Mouse (Mus musculus) cerebral cortex, adult 2 months (tissue): ENCODE data around the gene Tmcc1.

ENCODE experiments used
- WGBS: fragments of 180-500 bp; shearing (Covaris S2); methylation state at CpG from one replicate; pipeline ENCODE4 v1.1.7; 2018; 5-methylcytosine and 5-hydroxymethylcytosine counted together

Tmcc1 gene

GRCm38 (mm10) chr6:116071781-116072180, 121.5 kb downstream of the Tmcc1 start:
- WGBS = 68% methylated on average over 2 of the region's 2 CpGs

DNA sequence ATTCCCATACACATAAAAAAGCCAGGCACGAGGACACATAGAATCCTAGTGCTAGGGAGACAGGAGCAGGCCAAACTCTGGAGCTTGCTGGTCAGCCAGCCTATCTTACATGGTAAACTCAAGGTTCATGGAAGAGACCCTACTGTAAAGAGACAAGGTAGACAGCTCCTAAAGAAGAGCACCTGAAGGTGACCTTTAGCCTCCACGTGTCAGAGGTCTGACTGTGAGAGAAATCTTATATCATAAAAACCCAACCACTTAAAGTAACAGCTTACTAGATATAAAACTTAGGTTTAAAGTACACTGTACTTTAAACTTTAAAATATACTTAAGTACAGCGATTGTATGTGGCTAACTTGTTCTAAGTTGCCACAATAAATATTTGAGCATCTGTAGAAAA, 122.7 kb downstream of the Tmcc1 start:
- 91% methylated on average over 3 of the region's 3 CpGs for WGBS

GRCm38 (mm10) chr6:116063516-116063915, 129.8 kb downstream of the Tmcc1 start:
- 55% methylated on average over 1 of the region's 1 CpGs for WGBS

DNA sequence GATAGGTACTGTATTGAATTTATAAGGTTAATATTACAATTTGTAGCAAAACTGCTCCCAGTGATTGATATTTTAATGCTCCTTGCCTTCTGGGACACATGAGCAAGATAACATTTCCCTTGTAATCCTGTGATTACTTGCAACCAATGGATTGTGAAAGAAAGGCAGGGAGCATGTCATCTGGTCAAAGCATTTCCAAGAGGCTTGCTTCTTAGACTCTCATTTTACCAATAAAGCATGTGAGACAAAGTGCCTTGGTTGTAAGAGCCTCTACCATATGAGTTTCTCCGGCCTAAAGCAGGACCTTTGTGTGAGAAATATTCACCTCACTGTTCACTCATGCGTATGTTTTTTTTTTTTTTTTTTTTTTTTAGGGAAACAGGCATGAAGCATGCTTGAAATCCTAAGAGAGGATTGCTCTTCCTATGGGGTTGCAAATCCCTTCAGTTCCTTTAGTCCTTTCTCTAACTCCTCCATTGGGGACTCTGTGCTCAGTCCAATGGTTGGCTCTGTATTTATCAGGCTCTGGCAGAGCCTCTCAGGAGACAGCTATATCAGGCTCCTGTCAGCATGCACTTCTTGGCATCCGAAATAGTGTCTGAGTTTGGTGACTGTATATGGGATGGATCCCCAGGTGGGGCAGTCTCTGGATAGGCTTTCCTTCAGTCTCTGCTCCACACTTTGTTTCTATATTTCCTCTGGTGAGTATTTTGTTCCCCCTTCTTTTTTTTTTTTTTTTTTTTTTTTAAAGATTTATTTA, 134.6 kb downstream of the Tmcc1 start:
- WGBS = 86% methylated on average over 3 of the region's 3 CpGs

DNA sequence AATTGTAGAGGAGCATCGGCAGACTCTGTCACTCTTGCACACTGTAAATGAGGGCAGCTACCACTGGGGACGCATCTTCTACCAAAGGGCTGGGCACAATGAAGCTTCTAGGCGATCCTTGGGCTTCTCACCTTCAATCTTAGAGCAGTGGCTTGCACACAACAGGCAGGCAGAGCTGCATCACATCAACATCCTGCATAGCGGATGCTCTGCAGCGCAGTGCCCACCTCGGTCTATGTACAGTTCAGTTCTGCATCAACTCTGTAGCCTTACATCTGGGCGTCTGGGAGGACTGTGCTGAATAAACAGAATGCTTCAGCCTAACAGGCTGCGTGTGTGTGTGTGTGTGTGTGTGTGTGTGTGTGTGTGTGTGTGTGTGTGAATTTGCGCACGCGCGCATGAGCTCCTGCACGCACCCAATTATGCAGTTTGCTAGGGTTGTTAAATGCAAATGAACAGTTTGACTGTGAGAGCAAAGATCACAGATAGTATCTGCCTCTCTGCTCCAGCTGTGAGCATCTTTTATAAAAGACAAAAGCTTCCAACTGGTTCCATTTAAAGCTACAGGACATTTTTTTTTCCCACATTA, 136.5 kb downstream of the Tmcc1 start:
- 13% methylated on average over 13 of the region's 13 CpGs for WGBS

GRCm38 (mm10) chr6:116055766-116056165, 137.5 kb downstream of the Tmcc1 start:
- 35% methylated on average over 2 of the region's 2 CpGs for WGBS

GRCm38 (mm10) chr6:116055001-116055471, 138.2 kb downstream of the Tmcc1 start:
- 11% methylated on average over 1 of the region's 1 CpGs for WGBS

DNA sequence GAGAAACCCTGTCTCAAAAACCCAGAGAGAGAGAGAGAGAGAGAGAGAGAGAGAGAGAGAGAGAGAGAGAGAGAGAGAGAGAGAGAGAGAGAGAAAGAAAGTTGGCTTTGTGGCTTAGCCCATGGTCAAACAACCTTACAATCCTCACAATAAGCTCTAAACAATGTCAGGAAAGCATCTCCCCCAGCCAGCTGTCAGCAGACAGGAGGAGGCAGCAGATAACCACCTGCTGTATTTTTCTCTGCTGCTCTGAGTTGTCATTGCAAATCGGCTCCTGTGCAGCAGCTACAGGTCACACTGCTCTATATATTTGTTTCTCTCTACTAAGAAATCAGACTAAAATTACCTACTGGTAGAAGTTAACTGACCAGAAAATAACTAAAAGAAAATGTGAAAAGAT, 145.4 kb downstream of the Tmcc1 start:
- WGBS = 30% methylated on average over 1 of the region's 1 CpGs

DNA sequence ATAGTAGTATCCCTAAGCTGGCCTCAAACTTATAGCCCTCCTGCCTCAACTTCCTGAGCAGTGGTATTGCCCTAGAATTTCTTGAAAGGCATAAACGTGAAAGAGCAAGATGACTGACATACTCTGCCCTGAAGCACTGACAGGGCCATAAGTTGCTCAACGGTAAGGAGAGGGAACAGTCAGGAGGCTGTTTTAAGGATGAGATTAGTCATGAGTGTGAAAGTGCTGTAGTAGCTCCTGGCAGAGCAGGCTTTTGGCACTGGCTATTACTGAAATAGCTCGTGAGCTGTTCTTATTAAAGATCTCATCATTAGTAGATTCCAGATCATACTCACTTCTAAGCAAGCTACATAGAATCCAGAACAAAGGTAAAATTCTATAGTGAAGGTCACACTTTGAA, 145.9 kb downstream of the Tmcc1 start:
- WGBS = 18% methylated on average over 3 of the region's 3 CpGs

DNA sequence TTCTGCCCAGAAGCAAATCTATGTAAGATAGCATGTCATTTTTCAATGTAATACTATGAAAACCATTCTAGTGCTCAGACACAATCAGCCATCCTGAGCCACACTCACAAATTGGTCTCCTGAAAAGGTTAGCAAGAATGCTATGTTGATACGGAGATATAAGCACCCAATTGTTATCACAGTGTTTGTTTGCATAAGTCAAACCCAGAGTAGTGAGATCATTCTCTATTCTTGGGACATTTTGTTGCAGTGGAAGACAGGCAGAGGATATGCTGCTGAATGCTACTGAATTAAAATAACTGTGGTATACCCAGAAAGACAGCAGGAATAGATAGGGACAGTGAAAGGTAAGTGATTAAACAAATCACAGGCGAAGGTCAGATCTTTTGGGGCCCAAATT, 149.2 kb downstream of the Tmcc1 start:
- 59% methylated on average over 2 of the region's 2 CpGs for WGBS

DNA sequence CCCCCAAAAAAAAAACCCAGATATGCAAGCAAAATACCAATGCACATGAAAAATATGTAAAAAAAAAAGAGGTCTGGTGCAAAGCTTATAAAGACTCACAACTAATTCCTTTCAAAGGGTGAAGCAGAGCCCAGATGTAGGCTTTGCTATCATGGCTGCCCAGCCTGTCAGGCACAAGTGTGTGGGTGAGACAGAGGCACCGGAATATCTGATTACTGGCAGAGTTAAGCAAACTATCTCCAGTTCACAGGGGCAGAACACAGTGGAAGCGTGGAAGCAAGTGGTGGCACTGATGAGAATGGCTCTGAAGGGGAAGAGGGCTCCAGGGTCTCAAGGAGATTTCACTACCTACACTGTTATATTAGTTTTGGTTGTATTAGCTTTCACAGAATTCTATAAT, 155.1 kb downstream of the Tmcc1 start:
- WGBS = 59% methylated on average over 2 of the region's 2 CpGs

DNA sequence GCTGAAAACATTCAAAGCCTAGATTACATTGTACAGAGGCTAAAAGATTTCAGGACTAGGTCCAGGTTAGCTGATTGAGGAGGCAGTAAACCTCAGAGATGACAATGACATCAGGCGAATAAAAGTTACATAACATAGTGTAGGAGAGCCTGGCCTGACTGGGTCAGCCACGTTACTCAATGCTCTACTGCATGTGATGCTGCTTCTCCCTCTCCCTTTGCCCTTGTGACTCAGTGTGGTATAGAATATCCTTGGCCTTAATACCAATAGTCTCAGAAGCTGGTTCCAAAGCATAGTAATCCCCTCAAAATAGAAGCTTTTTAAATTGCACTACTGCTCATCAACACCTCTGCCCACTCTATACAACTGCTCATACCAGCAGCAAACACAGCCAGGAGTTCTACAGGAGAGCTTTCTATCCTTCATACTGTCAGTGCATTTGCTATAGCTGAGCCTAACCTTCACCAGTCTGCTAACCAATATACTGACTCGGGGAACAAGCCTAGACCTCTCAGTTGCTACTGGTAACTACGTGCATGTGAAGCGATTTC, 155.9 kb downstream of the Tmcc1 start:
- 48% methylated on average over 5 of the region's 5 CpGs for WGBS

- WGBS = 93% methylated on average over 2 of the region's 2 CpGs
Observed at GRCm38 (mm10) chr6:116036555-116036954, 156.7 kb downstream of the Tmcc1 start.

DNA sequence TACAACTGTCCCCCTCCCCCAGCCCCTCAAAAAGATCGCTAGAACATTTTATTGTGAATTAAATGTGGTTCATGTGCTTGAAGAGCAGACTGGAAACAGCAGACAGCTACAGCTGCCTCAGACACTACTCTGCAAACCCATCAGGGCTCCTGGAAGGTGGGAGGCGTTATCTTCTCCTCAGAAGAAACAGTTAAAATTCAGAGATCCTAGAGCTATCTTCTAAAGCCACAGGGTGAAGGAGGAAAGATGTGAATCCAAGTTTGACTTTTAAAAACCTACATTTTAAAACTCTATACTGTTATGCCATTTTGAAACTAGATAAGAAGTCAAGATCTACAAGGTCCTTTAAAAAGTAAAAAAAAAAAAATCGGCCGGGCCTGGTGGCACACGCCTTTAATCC, 162.2 kb downstream of the Tmcc1 start:
- 75% methylated on average over 5 of the region's 5 CpGs for WGBS

GRCm38 (mm10) chr6:116024666-116025065, 168.6 kb downstream of the Tmcc1 start:
- WGBS = 88% methylated on average over 4 of the region's 4 CpGs

DNA sequence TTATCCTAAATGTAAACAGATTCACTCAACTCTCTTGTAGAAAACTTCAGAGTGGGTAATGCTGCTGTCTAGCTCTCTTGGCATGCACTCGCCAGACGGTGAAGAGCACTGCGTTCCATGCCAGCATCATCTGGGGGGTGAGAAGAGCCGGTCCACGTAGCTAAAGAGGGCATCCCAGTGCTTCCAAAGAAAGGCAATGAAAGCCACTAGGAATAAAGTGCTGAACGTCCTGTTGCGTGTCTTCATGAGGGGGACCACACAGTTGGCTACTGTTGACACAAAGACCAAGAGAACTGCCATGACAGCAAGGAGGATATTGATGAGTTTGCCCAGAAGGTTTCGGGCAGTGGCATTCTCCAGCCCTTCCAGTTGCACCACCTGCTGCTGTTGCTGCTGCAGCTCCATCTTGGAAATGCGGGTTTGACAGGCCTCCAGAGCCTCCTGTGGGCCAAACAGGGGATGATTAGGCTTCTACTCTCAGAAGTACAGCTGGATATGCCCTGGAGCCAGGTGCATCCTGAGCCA, 171.3 kb downstream of the Tmcc1 start:
- WGBS = 72% methylated on average over 9 of the region's 9 CpGs

- WGBS = 85% methylated on average over 3 of the region's 3 CpGs
Observed at GRCm38 (mm10) chr6:116015902-116016301, 177.4 kb downstream of the Tmcc1 start.

DNA sequence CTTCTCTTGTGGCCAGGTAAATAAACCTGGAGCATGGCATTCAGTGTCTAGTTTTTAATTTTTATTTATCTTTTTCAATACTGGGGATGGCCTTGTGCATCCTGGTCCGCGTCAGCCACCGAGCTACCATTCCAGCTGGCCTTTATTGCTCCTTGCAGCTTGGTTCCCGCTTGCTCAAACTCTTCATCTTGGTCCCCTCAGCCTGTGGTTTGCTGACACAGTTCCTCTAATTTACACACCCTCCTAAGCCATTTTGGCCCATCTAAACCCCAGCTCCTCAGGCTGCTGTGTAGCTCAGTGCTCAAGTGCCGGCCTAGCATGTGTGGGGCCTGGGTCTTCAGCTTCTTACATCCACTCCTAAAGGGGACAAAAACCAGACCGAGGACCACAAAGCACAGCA, 179.2 kb downstream of the Tmcc1 start:
- WGBS = 91% methylated on average over 6 of the region's 6 CpGs

- 58% methylated on average over 3 of the region's 3 CpGs for WGBS
Observed at GRCm38 (mm10) chr6:116013687-116014086, 179.6 kb downstream of the Tmcc1 start.

DNA sequence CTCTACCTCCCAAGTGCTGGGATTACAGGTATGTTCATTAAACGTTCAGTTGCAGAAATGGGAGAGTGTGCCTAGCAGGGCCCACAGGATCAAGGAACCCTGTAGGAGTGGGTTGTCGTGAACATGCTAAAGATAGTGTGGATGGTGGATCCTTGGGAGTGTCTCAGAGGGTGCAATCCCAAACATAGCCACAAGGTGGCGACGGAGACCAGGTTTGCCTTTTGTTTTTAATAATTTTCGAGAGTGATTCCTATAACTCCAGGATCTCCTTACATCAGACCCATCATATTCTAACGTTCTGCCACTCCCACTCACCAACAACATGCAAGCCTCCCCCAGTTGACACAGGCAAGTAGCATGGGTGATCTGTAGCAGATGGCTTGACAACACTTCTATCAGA, 182.7 kb downstream of the Tmcc1 start:
- WGBS = under 1% methylated on average over 6 of the region's 6 CpGs

DNA sequence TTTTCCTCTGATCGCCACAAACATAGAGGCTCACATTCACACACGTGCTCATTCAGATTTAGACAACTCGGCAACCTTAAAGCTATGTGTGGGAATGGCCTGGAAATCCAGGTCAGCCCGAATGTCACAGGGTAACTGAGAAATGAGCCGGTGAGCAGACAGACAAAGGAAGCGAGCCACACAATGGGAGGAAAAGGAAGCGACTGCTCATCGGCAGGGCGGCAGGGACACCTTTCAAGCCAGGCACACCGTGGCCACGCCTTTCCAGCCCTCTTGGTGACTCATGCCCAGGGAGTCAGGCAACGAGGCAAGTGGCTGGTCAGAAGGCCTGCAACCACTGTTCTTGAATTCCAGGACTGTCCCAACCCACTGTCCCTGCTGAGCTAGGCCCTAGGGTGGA, 183.9 kb downstream of the Tmcc1 start:
- 67% methylated on average over 12 of the region's 12 CpGs for WGBS

DNA sequence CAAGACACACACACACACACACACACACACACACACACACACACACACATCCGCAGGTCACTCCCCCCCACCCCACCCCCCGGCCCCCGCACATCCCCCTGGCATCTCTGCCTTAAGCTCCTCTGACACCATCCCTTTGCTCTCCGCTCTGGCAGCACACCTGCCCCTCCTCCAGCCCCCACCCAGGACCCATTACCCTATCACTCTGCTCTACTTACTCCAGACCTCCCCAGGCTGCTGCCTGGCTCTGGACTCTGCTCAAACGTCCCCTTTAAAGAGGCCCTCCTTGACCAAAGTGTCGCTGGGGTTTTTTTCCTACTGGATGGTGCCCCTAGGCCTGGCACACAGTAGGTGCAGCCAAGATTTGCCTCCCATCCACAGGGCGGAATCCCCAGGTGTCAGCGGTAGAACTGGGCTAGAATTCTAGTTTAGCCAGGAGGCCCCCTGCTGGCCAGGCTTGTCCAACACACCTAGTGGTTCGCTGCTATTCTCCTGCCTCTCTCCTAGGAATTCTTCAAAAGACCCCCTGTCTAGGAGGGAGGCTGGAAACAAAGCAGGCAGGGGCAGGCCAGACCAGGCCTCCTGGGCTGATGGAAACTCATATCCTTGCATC, 185.6 kb downstream of the Tmcc1 start:
- 28% methylated on average over 9 of the region's 9 CpGs for WGBS

DNA sequence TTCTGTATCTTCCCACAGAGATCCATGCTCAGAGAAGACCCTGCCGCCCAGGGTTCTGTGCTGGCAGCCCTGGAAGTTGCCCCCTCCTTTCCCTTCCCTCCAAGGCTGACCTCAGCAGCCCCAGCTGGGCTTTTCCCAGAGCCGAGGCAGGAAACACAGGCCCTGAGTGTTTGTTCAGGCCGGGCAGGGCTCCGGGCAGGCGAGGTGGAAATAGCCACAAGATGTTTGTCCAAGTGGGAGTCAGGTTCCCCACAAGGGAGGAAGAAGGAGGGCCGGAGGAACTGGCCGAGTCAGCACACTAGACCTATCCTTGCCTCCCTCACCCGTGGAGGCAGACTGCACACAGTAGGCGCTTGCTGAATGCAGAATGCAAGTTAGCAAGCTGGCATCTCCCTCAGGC, 186.6 kb downstream of the Tmcc1 start:
- WGBS = 55% methylated on average over 9 of the region's 9 CpGs
